Mouse (Mus musculus): ENCODE data around the gene Ager. TPM values are rescaled to one million over a fixed set of nuclear protein-coding genes. Genes with fewer than 3 reads are reported as not detected.

Gene Ager
- polyA plus RNA-seq (2014; fragmentation: Nextera tagmentation; extraction: Ambion mirVana), result 2.4 and 4.0 TPM in 2 replicates

DNA sequence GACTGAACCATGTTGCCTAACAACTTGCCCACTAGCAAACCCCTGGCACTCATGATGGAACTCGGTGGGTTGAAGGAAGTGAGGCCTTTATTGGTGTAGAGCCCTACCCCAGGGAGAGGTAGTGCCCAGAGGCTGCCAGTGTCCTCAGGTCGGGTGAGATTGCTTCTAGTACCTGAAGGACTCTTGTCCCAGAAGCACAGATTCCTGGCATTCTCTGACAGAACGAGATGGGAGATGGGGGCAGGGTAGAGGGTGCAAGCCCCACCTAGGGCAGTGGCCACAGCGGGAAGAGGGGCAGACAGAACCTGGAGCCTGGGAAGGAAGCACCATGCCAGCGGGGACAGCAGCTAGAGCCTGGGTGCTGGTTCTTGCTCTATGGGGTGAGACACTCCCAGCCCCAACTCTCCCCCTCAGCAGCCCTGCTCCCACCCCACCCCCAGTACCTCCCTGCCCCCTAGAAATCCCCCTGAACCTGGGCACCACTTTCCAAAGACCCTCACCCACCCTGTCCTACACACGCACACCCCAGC is at the start of gene Ager:
Gene Ager, plus strand, starts transcription at position 297 of the 530 bp plus-strand sequence.
- DNase-seq (ENCODE audit: low spot score) (no peak), ATAC-seq (replicated peaks; ENCODE audit: low FRiP score) (no peak)
- no peaks in the 10 kb centered on the region for H3K9me3 ChIP-seq (ENCODE audit: control insufficient read depth, low read length)
- H3K27ac ChIP-seq (ENCODE audit: low read depth, low read length), result no peak within 1 kb of the TSS
- peaks cover 8% of the 10 kb centered on the region for H3K36me3 ChIP-seq (ENCODE audit: control insufficient read depth, insufficient read depth, low read length)
- H3K4me2 ChIP-seq (ENCODE audit: low read depth, low read length, severe bottlenecking), result no peak within 1 kb of the TSS
- H3K4me1 ChIP-seq (replicated peaks; ENCODE audit: control insufficient read depth, insufficient read depth, low read length), result peaks cover 11% of the 10 kb centered on the region
- peak within 1 kb of the TSS; percentile 3; the same call in 1 of the 2 replicates for H3K9ac ChIP-seq (ENCODE audit: low read length)
- 20% methylated on average over 6 of the region's 6 CpGs for WGBS
- H3K4me3 ChIP-seq (ENCODE audit: low read depth, low read length), result no peak within 1 kb of the TSS
- no peaks in the 10 kb centered on the region for H3K27me3 ChIP-seq (ENCODE audit: control insufficient read depth, insufficient read depth, low read length)

DNA sequence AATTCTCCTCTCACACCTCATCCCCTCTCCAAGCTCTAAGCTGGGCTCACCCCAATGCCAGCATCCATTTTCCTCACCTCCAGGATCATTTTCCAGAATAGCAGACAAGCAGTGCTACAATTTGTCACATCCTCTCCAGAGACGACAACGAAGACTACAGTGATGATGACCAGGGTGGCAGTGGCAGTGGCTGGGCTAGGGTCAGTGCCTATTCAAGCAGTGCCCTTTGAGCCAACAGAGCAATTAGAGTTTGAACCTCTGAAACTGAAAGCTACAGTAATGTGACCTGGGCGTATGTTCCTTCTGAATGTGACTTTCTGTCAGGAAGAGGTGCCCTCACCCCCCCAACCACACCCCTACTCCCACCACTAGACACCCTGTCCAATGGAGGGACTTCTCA is 48.5 kb upstream of the Ager start:
- Histone ChIP-seq H3K27me3 (ENCODE audit: control insufficient read depth, insufficient read depth, low read length) (no peaks in the 10 kb centered on the region), H3K9me3 (ENCODE audit: control insufficient read depth, low read length) (no peaks in the 10 kb centered on the region), H3K9ac (ENCODE audit: low read length) (no peak overlapping the region), H3K4me2 (ENCODE audit: low read depth, low read length, severe bottlenecking) (no peak overlapping the region), H3K36me3 (ENCODE audit: control insufficient read depth, insufficient read depth, low read length) (no peaks in the 10 kb centered on the region), H3K27ac (ENCODE audit: low read depth, low read length) (no peak overlapping the region), H3K4me1 (replicated peaks; ENCODE audit: control insufficient read depth, insufficient read depth, low read length) (no peaks in the 10 kb centered on the region), H3K4me3 (ENCODE audit: low read depth, low read length) (no peak overlapping the region)
- ATAC-seq (replicated peaks; ENCODE audit: low FRiP score) (no peak), DNase-seq (ENCODE audit: low spot score) (no peak)
- WGBS, result 94% methylated on average over 3 of the region's 3 CpGs

DNA sequence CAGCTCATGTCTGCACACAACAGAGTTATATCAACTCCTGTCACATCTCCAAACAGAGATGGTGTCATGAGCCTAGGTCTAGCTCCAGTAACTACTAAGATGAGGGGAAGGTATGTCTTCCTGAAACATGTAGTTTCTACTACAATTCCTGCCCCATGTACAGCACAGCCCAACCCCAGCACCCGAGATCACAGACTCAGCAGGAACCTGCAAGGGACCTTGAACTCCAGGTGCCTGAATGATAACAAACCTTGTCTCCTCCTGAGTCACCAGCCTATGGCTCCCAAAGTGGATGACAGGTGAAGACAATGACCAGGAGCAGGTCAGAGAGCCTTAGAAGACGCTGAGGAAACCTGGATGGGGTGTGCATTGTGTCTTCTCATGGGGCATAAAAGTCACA is 47.8 kb upstream of the Ager start:
- WGBS, result 81% methylated on average over 2 of the region's 2 CpGs
- H3K4me3 ChIP-seq (ENCODE audit: low read depth, low read length), result no peak overlapping the region
- no peak overlapping the region for H3K9ac ChIP-seq (ENCODE audit: low read length)
- no peak overlapping the region for H3K27ac ChIP-seq (ENCODE audit: low read depth, low read length)
- no peak overlapping the region for H3K4me2 ChIP-seq (ENCODE audit: low read depth, low read length, severe bottlenecking)
- no peaks in the 10 kb centered on the region for H3K36me3 ChIP-seq (ENCODE audit: control insufficient read depth, insufficient read depth, low read length)
- no peaks in the 10 kb centered on the region for H3K27me3 ChIP-seq (ENCODE audit: control insufficient read depth, insufficient read depth, low read length)
- H3K4me1 ChIP-seq (replicated peaks; ENCODE audit: control insufficient read depth, insufficient read depth, low read length), result no peaks in the 10 kb centered on the region
- DNase-seq (ENCODE audit: low spot score) (no peak), ATAC-seq (replicated peaks; ENCODE audit: low FRiP score) (no peak)
- H3K9me3 ChIP-seq (ENCODE audit: control insufficient read depth, low read length), result no peaks in the 10 kb centered on the region

DNA sequence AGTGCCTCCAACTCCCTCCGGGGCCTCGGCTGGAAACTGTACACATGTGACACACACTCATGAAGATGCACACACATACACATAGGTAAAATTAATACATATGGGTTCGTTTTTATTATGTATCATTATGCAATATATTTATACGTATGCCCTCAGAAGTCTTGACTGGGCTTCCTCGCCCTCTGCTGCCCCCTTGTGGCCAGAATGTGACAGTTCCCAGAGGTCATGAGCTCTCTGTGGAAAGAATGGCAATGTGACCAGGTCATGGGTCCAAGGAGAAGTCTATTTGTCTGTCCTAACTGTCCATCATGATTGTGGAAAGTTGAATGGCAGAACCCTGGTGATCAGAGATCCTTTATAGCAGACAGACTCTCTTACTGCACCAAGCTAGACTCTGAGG is 42.2 kb upstream of the Ager start:
- no peak overlapping the region for H3K4me3 ChIP-seq (ENCODE audit: low read depth, low read length)
- no peak overlapping the region for H3K9ac ChIP-seq (ENCODE audit: low read length)
- H3K4me1 ChIP-seq (replicated peaks; ENCODE audit: control insufficient read depth, insufficient read depth, low read length), result no peaks in the 10 kb centered on the region
- H3K27ac ChIP-seq (ENCODE audit: low read depth, low read length), result no peak overlapping the region
- ATAC-seq (replicated peaks; ENCODE audit: low FRiP score) (no peak), DNase-seq (ENCODE audit: low spot score) (peak; percentile 82)
- H3K9me3 ChIP-seq (ENCODE audit: control insufficient read depth, low read length), result no peaks in the 10 kb centered on the region
- no peak overlapping the region for H3K4me2 ChIP-seq (ENCODE audit: low read depth, low read length, severe bottlenecking)
- WGBS, result 25% methylated on average over 5 of the region's 5 CpGs
- no peaks in the 10 kb centered on the region for H3K27me3 ChIP-seq (ENCODE audit: control insufficient read depth, insufficient read depth, low read length)
- no peaks in the 10 kb centered on the region for H3K36me3 ChIP-seq (ENCODE audit: control insufficient read depth, insufficient read depth, low read length)

DNA sequence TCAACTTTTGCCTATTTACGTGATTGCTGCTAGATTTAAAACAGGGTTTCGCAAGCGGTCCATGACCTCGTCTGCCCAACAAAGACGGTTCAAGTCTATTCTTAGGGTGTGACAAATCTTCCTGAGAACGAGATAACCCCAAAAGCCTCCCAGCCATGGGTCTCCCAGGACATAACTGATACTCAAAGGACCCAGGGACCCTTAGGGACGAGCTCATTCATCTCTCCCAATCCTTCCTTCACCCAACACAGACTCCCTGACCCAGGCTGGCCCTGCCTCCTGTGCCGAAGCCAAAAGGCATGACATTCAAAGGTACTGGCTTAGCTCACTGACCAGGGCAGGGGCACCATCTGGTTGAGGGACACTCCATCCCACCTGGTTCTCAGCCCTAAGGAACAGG is 41.3 kb upstream of the Ager start:
- no peak for ATAC-seq (replicated peaks; ENCODE audit: low FRiP score)
- Histone ChIP-seq H3K36me3 (ENCODE audit: control insufficient read depth, insufficient read depth, low read length) (no peaks in the 10 kb centered on the region), H3K4me1 (replicated peaks; ENCODE audit: control insufficient read depth, insufficient read depth, low read length) (no peaks in the 10 kb centered on the region), H3K4me3 (ENCODE audit: low read depth, low read length) (no peak overlapping the region), H3K27me3 (ENCODE audit: control insufficient read depth, insufficient read depth, low read length) (no peaks in the 10 kb centered on the region), H3K9me3 (ENCODE audit: control insufficient read depth, low read length) (no peaks in the 10 kb centered on the region), H3K27ac (ENCODE audit: low read depth, low read length) (no peak overlapping the region), H3K4me2 (ENCODE audit: low read depth, low read length, severe bottlenecking) (no peak overlapping the region), H3K9ac (ENCODE audit: low read length) (no peak overlapping the region)
- DNase-seq (ENCODE audit: low spot score), result no peak
- WGBS, result 84% methylated on average over 8 of the region's 8 CpGs

DNA sequence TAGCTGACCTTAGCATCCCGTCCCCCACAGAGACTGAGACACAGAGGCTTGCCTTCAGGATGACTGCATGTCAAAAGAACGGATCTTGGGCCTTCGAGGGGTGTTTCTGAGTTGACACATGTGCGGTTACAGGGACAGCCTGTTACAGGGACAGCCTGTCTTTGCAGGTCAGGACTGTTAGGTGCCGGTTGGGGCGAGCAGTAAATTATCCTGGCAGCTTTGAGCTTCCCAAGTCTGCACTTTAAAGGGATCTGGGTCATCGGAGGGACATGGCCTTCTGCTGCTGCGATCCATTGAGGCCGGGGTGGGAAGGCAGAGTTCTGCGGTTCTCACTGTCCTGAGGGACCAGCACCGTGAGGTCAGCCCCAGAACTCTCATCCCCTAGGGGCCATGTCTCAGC is 40.3 kb upstream of the Ager start:
- H3K4me1 ChIP-seq (replicated peaks; ENCODE audit: control insufficient read depth, insufficient read depth, low read length), result no peaks in the 10 kb centered on the region

DNA sequence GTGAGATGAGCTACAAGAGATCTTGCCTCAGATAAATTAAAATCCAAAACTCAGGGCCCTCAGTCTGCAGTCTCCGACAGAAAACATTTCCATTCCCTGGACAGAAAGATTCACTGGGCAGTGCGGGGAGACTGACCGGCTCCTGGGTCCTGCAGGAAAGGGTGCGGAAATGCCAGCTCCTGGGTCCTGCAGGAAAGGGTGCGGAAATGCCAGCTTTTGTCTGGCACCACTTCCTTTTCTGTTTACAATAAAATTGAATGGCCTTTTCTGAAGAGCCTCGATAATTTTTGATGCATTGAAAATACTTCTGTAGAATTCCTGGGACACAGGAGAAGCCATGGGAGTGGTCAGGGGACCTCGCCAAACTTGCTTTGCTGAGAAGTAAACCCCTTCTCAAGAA is 38.5 kb upstream of the Ager start:
- Histone ChIP-seq H3K4me2 (ENCODE audit: low read depth, low read length, severe bottlenecking) (no peak overlapping the region), H3K36me3 (ENCODE audit: control insufficient read depth, insufficient read depth, low read length) (no peaks in the 10 kb centered on the region), H3K27ac (ENCODE audit: low read depth, low read length) (no peak overlapping the region), H3K9me3 (ENCODE audit: control insufficient read depth, low read length) (no peaks in the 10 kb centered on the region), H3K4me1 (replicated peaks; ENCODE audit: control insufficient read depth, insufficient read depth, low read length) (no peaks in the 10 kb centered on the region), H3K9ac (ENCODE audit: low read length) (no peak overlapping the region), H3K4me3 (ENCODE audit: low read depth, low read length) (no peak overlapping the region), H3K27me3 (ENCODE audit: control insufficient read depth, insufficient read depth, low read length) (no peaks in the 10 kb centered on the region)
- ATAC-seq (replicated peaks; ENCODE audit: low FRiP score) (no peak), DNase-seq (ENCODE audit: low spot score) (no peak)
- WGBS, result 88% methylated on average over 7 of the region's 7 CpGs

More for the DNA sequence above, 40.3 kb upstream of the Ager start:
- H3K4me3 ChIP-seq (ENCODE audit: low read depth, low read length), result no peak overlapping the region
- no peak overlapping the region for H3K27ac ChIP-seq (ENCODE audit: low read depth, low read length)
- 73% methylated on average over 11 of the region's 11 CpGs for WGBS
- no peaks in the 10 kb centered on the region for H3K9me3 ChIP-seq (ENCODE audit: control insufficient read depth, low read length)
- no peak overlapping the region for H3K4me2 ChIP-seq (ENCODE audit: low read depth, low read length, severe bottlenecking)
- H3K9ac ChIP-seq (ENCODE audit: low read length), result no peak overlapping the region
- no peaks in the 10 kb centered on the region for H3K27me3 ChIP-seq (ENCODE audit: control insufficient read depth, insufficient read depth, low read length)
- DNase-seq (ENCODE audit: low spot score) (no peak), ATAC-seq (replicated peaks; ENCODE audit: low FRiP score) (no peak)
- no peaks in the 10 kb centered on the region for H3K36me3 ChIP-seq (ENCODE audit: control insufficient read depth, insufficient read depth, low read length)

DNA sequence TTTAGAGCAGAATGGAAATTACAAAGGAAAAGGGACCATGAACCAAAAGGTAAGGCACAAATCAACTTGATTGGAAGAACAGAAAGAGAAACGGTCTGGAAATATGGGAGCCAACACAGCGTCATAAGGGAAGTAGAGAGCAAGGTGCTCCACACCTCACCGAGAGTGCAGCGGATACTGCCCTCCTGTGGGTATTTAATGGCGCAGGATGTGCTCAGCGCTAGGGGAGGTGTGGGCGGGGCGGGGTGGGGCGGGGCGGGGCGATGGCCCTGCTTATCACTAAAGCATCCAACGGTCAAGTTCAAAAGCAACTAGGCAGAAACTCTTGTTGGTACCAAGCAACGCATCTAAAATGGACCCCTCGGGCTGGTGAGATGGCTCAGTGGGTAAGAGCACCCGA is 37.8 kb upstream of the Ager start:
- H3K4me3 ChIP-seq (ENCODE audit: low read depth, low read length), result no peak overlapping the region
- DNase-seq (ENCODE audit: low spot score) (no peak), ATAC-seq (replicated peaks; ENCODE audit: low FRiP score) (no peak)
- WGBS, result 28% methylated on average over 15 of the region's 15 CpGs
- no peak overlapping the region for H3K27ac ChIP-seq (ENCODE audit: low read depth, low read length)
- no peaks in the 10 kb centered on the region for H3K27me3 ChIP-seq (ENCODE audit: control insufficient read depth, insufficient read depth, low read length)
- H3K36me3 ChIP-seq (ENCODE audit: control insufficient read depth, insufficient read depth, low read length), result no peaks in the 10 kb centered on the region
- H3K4me1 ChIP-seq (replicated peaks; ENCODE audit: control insufficient read depth, insufficient read depth, low read length), result no peaks in the 10 kb centered on the region
- H3K9ac ChIP-seq (ENCODE audit: low read length), result no peak overlapping the region
- H3K4me2 ChIP-seq (ENCODE audit: low read depth, low read length, severe bottlenecking), result no peak overlapping the region
- no peaks in the 10 kb centered on the region for H3K9me3 ChIP-seq (ENCODE audit: control insufficient read depth, low read length)

DNA sequence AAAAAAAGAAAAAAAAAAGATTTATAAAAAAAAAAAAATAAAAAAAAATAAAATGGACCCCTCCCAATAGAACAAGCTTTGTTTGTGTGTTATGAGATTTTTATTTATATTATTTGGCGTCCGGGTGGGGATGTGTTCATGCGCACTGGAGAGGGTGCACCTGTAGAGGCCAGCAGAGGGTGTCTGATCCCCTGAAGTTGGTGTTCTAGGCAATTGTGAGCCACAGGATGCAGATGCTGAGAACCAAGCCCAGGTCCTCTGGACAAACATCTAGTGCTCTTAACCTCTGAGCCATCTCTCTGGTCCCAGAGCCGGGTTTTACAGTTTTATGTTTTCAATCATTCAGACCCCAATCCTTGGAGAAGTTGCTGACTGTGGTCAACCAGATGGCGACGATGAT is 37.2 kb upstream of the Ager start:
- 89% methylated on average over 6 of the region's 6 CpGs for WGBS
- no peaks in the 10 kb centered on the region for H3K4me1 ChIP-seq (replicated peaks; ENCODE audit: control insufficient read depth, insufficient read depth, low read length)

More for the DNA sequence above, 37.2 kb upstream of the Ager start:
- Histone ChIP-seq H3K27me3 (ENCODE audit: control insufficient read depth, insufficient read depth, low read length) (no peaks in the 10 kb centered on the region), H3K27ac (ENCODE audit: low read depth, low read length) (no peak overlapping the region), H3K9ac (ENCODE audit: low read length) (no peak overlapping the region), H3K4me2 (ENCODE audit: low read depth, low read length, severe bottlenecking) (no peak overlapping the region), H3K36me3 (ENCODE audit: control insufficient read depth, insufficient read depth, low read length) (no peaks in the 10 kb centered on the region), H3K9me3 (ENCODE audit: control insufficient read depth, low read length) (no peaks in the 10 kb centered on the region), H3K4me3 (ENCODE audit: low read depth, low read length) (no peak overlapping the region)
- ATAC-seq (replicated peaks; ENCODE audit: low FRiP score) (no peak), DNase-seq (ENCODE audit: low spot score) (no peak)
